Mouse (Mus musculus) heart, embryonic 14.5 days (tissue): ENCODE results near the gene Cnst. TPM values are rescaled to one million over a fixed set of nuclear protein-coding genes. Genes with fewer than 3 reads are reported as not detected.

Source experiments
- ATAC-seq: fragments of 200-750 bp; cut with Nextera tagmentation; 2 replicates; pipeline ENCODE4 v1.8.0; 2017; ENCODE audit warnings: low read depth, moderate TSS enrichment; ENCODE audit not compliant: insufficient number of reproducible peaks, insufficient read depth, low FRiP score
- H3K27ac ChIP-seq, 2 experiments: fragments of 200-500 bp in 1 of 2; fragments of 300-500 bp in 1 of 2; sonication (generic) in 1 of 2; replicated peaks in 1 of 2; 2 replicates each; pipeline ENCODE4 v1.5.1; 2012 to 2014; ENCODE audit warnings: low read depth in 2 of 2, low read length in 2 of 2, control low read depth in 1 of 2, mild to moderate bottlenecking in 1 of 2, mixed read lengths in 1 of 2; ENCODE audit not compliant: control insufficient read depth in 1 of 2, insufficient read depth in 1 of 2
- H3K27me3 ChIP-seq: fragments of 300-500 bp; sonication (generic); 2 replicates; pipeline ENCODE4 v1.6.1; 2014; ENCODE audit warnings: mild to moderate bottlenecking, low read length, control low read depth; ENCODE audit not compliant: control insufficient read depth, insufficient read depth
- H3K36me3 ChIP-seq: fragments of 300-500 bp; sonication (generic); 2 replicates; pipeline ENCODE4 v1.6.1; 2014; ENCODE audit warnings: mild to moderate bottlenecking, control low read depth, low read length, mixed read lengths; ENCODE audit not compliant: control insufficient read depth, insufficient read depth
- H3K4me1 ChIP-seq, 2 experiments: fragments of 200-500 bp in 1 of 2; fragments of 300-500 bp in 1 of 2; sonication (generic) in 1 of 2; 2 replicates each; pipeline ENCODE4 v1.6.1; 2012 to 2014; ENCODE audit warnings: low read length in 2 of 2, control low read depth in 1 of 2, mixed read lengths in 1 of 2; ENCODE audit not compliant: control insufficient read depth in 2 of 2, insufficient read depth in 2 of 2
- H3K4me2 ChIP-seq: fragments of 300-500 bp; sonication (generic); 2 replicates; pipeline ENCODE4 v1.6.1; 2014; ENCODE audit warnings: mild to moderate bottlenecking, low read length
- H3K4me3 ChIP-seq, 2 experiments: fragments of 200-500 bp in 1 of 2; fragments of 300-500 bp in 1 of 2; sonication (generic) in 1 of 2; 2 replicates each; pipeline ENCODE4 v1.5.1; 2012 to 2014; ENCODE audit warnings: low read length in 2 of 2, mild to moderate bottlenecking in 2 of 2, control low read depth in 1 of 2, low read depth in 1 of 2, moderate library complexity in 1 of 2; ENCODE audit not compliant: control insufficient read depth in 1 of 2, insufficient read depth in 1 of 2
- H3K9ac ChIP-seq: fragments of 300-500 bp; sonication (generic); 2 replicates; pipeline ENCODE4 v1.6.1; 2014; ENCODE audit warnings: mild to moderate bottlenecking, low read length
- H3K9me3 ChIP-seq: fragments of 300-500 bp; sonication (generic); 2 replicates; pipeline ENCODE4 v1.6.1; 2016; ENCODE audit warnings: low read length, control low read depth; ENCODE audit not compliant: control insufficient read depth
- WGBS: fragments of 180-500 bp; shearing (Covaris S2); extraction: QIAGEN DNeasy Blood & Tissue Kit; methylation state at CpG from one replicate; pipeline ENCODE4 v1.1.7; 2014; 5-methylcytosine and 5-hydroxymethylcytosine counted together
- polyA plus RNA-seq: library from polyadenylated mRNA; unstranded; fragments of >200 nt; fragmentation: Nextera tagmentation; extraction: Ambion mirVana; gene quantifications from 2 replicates; pipeline ENCODE4 v1.2.1, GENCODE M21; 2014

Gene Cnst
- polyA plus RNA-seq, 1 experiment from 2014 or later, result 18.1 TPM

DNA sequence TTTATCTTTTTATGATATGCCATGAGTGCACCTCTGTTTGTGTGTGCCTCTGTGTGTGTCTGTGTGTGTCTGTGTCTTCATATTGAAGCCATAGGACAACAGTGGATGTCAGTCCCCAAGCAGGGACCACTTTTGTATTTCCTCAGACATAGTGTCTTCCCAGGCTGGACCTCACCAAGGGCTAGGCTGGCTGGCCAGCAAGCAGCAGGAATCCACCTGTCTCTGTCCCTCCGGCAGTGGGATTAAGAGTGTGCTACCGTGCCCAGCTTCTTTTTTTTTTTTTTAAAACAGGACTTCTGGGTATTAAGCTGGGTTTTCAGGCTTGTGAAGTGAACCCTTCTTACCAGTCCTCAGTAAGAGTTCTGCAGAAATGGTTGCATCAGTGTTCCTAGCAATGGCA lies 46.0 kb downstream of the Cnst start:
- 93% methylated on average over 2 of the region's 2 CpGs for WGBS
- Histone ChIP-seq H3K4me2 (no peak overlapping the region), H3K27ac (no peak overlapping the region), H3K36me3 (peaks cover 14% of the 10 kb centered on the region), H3K4me1 (peaks cover 8 to 15% of the 10 kb centered on the region in 2 experiments), H3K27me3 (no peaks in the 10 kb centered on the region), H3K9me3 (no peaks in the 10 kb centered on the region), H3K4me3 (no peak overlapping the region), H3K9ac (no peak overlapping the region)
- ATAC-seq, result no peak

DNA sequence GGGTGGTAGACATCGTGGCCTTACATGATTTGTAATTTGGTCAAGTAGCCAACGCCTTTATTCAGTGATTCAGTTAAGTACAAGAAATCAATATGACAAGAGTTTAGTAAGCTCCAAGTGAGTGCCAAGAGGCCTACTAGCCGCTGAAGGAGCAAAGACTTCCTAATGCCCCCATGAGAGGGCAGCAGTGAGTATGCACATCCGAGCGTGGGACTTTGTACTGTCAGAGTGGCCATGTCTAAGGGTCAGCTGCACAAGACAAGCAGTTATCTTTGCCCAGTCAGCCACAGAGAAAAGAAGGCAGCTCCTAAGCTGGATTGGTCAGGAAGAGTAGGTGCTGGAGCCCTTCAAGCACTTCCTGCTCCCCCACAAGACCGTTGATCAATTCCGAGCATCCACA lies 46.8 kb downstream of the Cnst start:
- no peak overlapping the region for H3K27ac ChIP-seq
- H3K9me3 ChIP-seq, result no peaks in the 10 kb centered on the region
- no peaks in the 10 kb centered on the region for H3K27me3 ChIP-seq
- H3K9ac ChIP-seq, result no peak overlapping the region
- ATAC-seq, result no peak
- H3K4me1 ChIP-seq, result peaks cover 3 to 7% of the 10 kb centered on the region in 2 experiments
- H3K36me3 ChIP-seq, result peaks cover 14% of the 10 kb centered on the region
- 81% methylated on average over 7 of the region's 7 CpGs for WGBS
- H3K4me3 ChIP-seq, result no peak overlapping the region
- H3K4me2 ChIP-seq, result no peak overlapping the region

DNA sequence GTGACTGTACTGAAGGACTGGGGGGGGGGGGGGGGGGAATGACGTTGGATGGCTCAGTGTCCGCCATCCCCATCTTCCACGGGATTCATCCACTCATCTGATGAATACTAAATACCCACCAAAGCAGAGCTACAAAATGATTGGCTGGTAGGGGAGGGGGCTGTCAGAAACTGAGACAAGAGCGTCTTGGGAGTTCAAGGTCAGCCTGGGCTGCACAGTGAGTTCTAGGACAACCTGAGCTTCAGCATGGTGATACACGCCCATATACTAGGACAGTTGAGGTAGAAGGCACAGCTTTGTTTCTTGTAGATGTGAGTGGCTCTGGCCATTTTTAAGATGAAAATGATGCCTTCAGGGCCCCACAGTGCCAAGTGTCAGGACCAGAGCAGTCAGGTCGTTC lies 52.2 kb downstream of the Cnst start:
- no peak overlapping the region for H3K9ac ChIP-seq
- 83% methylated on average over 6 of the region's 6 CpGs for WGBS
- no peaks in the 10 kb centered on the region for H3K27me3 ChIP-seq
- peaks cover 7% of the 10 kb centered on the region for H3K36me3 ChIP-seq
- no peak overlapping the region for H3K4me3 ChIP-seq
- no peak overlapping the region for H3K27ac ChIP-seq
- no peak for ATAC-seq
- H3K9me3 ChIP-seq, result no peaks in the 10 kb centered on the region
- H3K4me2 ChIP-seq, result no peak overlapping the region
- peaks cover 0 to 5% of the 10 kb centered on the region in 2 experiments; a peak in 1 of 4 replicates for H3K4me1 ChIP-seq

DNA sequence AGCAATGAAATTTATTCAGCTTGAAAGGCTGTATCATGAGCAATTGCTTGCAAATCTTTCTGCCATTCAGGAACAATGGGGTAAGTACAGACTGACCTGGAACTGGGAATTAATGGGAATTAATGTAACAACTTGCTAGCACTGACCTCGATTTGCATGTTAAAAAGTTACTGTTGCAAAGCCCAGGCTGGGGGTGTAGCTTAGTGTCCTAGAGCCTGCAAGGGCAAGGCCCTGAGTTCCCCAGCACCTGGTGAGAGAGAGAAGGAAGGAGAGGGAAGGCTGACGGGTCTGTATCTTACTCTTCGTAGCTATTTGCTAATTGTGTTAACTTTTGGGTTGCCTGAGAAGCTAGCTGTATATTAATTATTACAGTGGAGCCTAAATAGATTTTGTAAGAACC lies 58.4 kb downstream of the Cnst start:
- H3K9me3 ChIP-seq, result no peaks in the 10 kb centered on the region
- H3K36me3 ChIP-seq, result peaks cover 9% of the 10 kb centered on the region; the same call in 1 of the 2 replicates
- WGBS, result 61% methylated on average over 3 of the region's 3 CpGs
- 0 out of 4 replicates have a peak overlapping the region, but pooled peaks of 1 of the 2 experiments have one; percentile 50 for H3K27ac ChIP-seq
- no peaks in the 10 kb centered on the region for H3K27me3 ChIP-seq
- H3K4me1 ChIP-seq, result peaks cover 6 to 18% of the 10 kb centered on the region in 2 experiments
- no peak for ATAC-seq
- no peak overlapping the region for H3K4me3 ChIP-seq
- no peak overlapping the region for H3K4me2 ChIP-seq
- no peak overlapping the region for H3K9ac ChIP-seq

DNA sequence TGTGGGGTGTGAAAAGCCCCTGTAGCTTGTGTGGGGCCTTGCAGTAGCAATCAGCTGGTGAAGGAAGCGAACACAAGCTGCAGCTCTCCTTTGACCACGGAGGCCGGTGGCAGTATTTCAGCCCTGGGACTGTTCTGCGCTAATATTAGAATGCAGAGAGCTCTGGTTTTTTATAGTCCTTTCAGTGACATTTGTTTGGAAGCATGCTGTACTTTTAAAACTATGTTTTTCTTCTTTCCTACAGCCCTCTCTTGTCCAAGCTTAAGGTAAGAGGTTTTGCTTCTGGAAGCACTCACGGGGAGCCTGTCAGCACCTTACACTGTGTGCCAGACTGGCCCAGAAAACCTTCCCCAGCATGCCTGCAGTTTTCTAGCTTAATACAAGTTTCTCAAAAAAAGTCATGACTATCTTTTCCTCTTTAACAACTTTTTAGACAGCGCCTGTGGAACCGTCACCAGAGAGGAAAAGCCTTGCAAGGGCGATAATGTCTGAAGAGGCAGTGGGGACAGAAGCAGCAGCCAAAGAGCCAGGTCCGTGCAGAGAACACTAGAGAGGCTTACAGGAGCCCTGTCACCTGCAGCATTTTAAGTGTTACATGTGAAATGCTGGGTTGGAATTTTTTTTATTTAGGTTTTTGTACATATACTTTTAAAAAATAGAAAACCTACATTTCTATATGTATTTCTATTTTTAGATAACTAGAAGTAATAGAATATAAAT lies 60.0 kb downstream of the Cnst start:
- peak; percentile 85 for ATAC-seq

DNA sequence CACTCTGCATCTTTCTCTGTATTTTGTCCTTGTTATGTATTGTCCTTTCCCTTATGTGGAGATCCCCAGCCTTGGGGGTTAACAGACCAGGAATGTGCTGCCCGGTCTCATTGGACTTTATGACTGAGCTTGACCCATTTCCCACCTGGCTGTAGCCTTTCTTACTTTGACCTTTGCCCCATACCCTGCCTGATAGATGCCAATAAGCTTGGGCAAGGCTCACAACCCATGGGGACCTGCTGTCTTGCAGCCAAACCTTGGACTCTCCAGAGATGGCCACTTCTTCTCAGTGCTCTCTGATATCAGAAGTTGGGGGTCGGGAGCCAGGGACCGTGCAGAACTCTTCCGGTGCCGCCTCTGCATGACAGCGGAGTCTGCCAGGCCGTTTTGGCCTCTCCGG lies 62.4 kb downstream of the Cnst start:
- Histone ChIP-seq H3K9me3 (no peaks in the 10 kb centered on the region), H3K27me3 (no peaks in the 10 kb centered on the region), H3K4me1 (peaks cover 6 to 18% of the 10 kb centered on the region in 2 experiments), H3K27ac (no peak overlapping the region), H3K4me3 (no peak overlapping the region), H3K4me2 (no peak overlapping the region), H3K9ac (no peak overlapping the region), H3K36me3 (peaks cover 21% of the 10 kb centered on the region)
- WGBS, result 80% methylated on average over 8 of the region's 8 CpGs
- ATAC-seq, result no peak

More for the DNA sequence above, 60.0 kb downstream of the Cnst start:
- 0 out of 2 replicates have a peak overlapping the region, but pooled peaks have one; percentile 47 for H3K9ac ChIP-seq
- H3K27ac ChIP-seq, result peak overlapping the region; percentile 93 to 94
- peaks cover 6 to 18% of the 10 kb centered on the region in 2 experiments for H3K4me1 ChIP-seq
- WGBS, result 11% methylated on average over 9 of the region's 9 CpGs
- H3K27me3 ChIP-seq, result no peaks in the 10 kb centered on the region
- peak overlapping the region; percentile 41 for H3K4me2 ChIP-seq
- H3K4me3 ChIP-seq, result no peak overlapping the region
- H3K36me3 ChIP-seq, result peaks cover 21% of the 10 kb centered on the region
- H3K9me3 ChIP-seq, result no peaks in the 10 kb centered on the region

DNA sequence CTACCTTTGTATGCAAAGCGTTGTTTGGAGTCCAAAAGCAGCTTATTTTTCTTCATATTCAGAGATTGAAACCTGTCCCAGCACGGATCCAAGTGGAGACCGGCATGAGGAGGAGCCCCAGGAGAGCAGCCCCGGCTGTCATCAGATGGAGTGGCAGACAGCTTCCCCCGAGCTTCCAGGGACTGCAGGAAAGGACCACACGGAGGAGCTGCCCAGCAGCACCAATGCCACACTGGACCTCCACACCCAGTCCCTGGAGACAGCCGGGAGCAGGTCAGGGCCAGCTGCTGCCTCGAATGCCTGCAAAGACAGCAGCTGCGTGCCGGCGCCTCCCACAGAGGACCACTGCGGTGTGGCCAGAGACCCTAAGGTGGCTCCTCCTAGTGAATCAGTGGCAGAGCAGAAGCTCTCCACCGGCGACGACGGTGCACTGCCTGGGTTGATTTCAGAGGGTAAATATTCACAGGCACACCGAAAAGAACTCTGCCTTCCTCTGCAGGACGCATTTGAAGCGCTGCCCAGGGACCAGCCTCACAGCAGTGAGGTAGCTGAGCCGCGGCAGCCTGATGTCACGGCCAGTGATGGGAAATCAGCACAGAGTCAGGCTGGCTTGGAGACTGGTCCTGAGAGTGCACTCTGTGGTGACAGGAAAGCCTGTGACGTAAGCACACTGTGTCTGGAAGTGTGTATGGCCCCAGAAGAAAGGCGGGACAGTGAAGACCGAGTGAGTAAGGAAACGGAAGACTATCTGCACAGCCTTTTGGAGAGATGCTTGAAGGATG lies 63.7 kb downstream of the Cnst start:
- H3K4me3 ChIP-seq, result no peak overlapping the region
- H3K4me1 ChIP-seq, result peaks cover 6 to 15% of the 10 kb centered on the region in 2 experiments
- ATAC-seq, result 0 out of 2 replicates have a peak, but pooled peaks have one; percentile 25
- H3K36me3 ChIP-seq, result peaks cover 21% of the 10 kb centered on the region
- no peak overlapping the region for H3K4me2 ChIP-seq
- no peak overlapping the region for H3K27ac ChIP-seq
- H3K9me3 ChIP-seq, result no peaks in the 10 kb centered on the region
- 47% methylated on average over 26 of the region's 26 CpGs for WGBS
- H3K9ac ChIP-seq, result no peak overlapping the region
- H3K27me3 ChIP-seq, result no peaks in the 10 kb centered on the region
